Mouse (Mus musculus) c-Kit-negative CD71-positive TER-119-positive erythroid progenitor cells, embryonic 14.5 days (primary cell): ENCODE data around the gene Ms4a14.
"Not testable (repeated sequence)": the region's sequence is repeated elsewhere in the genome, so short reads cannot be mapped to it uniquely, and the experiment has no call there.

ENCODE experiments used
- DNase-seq: peaks from one replicate; pipeline ENCODE4 v3.0.0-alpha.2; 2013; ENCODE audit warnings: low read depth, low spot score

Gene Ms4a14

DNA sequence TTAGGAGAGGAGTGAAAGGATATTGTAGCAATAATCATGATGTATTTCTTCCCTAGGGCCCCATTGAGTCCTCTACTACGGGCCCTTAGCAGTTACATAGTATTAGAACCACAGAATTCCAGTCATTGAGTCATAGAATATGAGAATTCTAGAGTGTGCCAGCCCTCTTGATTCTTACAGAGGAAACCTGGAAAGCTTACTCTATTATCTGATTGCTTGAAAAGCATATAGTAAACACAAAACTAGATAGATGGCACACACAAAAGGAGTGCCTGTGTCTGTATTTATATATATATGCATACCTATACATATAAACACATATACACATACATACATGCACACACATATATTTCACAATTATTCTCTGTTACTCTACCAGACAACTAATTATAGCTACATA lies at the start of gene Ms4a14:
Gene Ms4a14 (minus strand): TSS at position 101 of the 400 bp plus-strand sequence.
- DNase-seq = no peak

- DNase-seq = no peak
Measured at GRCm38 (mm10) chr19:11362002-11362401, 47.7 kb upstream of the Ms4a14 start.

- no peak for DNase-seq
Measured at GRCm38 (mm10) chr19:11360106-11360505, 45.9 kb upstream of the Ms4a14 start.

DNA sequence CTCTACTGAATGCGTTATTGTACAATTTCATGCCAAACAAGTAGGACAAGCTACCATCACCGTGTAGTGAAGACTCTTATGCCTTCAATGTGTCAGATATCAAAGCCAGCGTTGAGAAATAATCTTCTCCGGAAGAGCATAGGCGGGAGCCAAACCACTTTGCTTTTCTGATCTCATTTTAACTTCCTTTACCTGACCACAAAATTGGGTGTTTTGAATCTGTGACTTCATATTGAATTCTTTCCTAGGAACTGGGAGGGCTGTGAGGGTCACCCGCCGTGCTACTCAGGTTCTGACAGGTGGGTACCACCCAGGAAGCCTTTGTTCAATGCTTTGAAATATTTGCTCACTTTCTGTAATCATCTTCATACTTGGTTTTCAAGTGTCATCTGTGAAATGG lies 41.5 kb upstream of the Ms4a14 start:
- DNase-seq = no peak

GRCm38 (mm10) chr19:11351878-11352277 lies 37.6 kb upstream of the Ms4a14 start:
- DNase-seq = no peak

DNA sequence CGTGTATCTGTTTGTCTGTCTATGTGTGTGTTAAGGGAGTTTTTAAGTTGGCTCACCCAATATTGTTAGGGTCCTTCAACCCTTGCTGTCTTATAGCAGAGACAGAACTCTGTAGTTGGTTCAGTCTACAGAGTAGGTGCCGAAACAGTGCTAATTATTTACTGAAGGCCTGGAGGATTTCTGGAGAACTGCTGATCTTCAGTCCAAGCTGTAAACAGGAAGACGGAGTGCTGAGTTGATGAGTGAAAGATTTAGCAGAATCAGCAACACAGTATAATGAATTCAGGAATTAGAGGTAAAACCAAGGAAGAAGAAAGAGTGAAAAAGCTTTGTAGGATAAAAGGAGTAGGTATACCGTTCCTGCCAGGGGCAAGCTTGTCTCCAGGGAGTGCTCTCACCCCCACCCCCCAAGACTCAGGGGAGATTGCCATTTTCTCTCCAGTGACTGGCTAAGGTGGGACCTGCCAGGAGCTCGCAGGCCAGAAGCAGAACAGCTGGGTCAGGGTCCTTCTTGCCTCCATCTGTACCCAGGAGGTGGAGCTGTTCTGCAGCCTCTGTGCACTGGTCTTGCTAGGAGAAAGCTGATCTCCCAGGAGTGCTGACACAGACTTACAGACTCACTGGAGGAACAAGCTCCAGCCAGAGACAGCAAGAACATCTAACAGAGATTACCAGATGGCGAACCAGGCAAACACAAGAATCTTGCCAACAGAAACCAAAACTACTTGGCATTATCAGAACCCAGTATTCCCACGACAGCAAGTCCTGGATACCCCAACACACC lies 35.6 kb upstream of the Ms4a14 start:
- no peak for DNase-seq

DNA sequence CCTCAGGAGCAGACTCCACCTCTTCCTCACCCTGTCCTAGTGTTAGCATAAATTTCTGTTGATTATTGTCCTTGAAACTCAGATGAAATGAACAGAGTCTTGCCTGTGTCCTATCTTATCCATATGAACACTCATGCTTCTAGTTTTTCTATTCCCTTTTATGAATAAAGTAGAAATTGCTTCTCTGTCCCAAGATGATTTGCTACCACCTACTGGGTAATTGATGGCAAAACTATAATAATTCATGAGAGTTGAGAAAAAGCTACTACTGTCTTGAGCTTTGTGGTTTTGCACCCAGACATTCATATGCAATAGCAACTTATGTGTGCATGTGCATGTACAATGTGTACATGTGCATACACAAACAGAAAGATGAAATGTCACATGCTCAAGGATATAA lies 29.7 kb upstream of the Ms4a14 start:
- no peak for DNase-seq

DNA sequence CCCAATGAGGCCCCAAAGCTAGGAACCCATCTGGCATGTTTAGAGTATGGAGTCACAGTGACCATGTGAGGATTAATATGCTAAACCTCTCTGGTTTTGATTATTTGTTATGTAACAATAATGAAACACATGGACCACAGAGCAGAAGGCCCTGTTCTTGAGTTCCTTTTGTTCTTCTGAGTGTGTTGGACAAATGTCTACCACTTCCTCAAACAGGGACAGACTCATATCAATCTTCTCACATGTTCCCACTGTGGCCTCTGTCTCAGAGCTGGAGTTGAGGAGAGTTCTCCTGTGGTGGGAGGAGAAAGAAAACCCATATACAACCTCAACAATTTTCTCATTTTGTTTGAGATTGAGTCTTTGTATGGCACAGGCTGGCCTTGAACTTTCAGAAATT lies 28.9 kb upstream of the Ms4a14 start:
- no peak for DNase-seq

DNA sequence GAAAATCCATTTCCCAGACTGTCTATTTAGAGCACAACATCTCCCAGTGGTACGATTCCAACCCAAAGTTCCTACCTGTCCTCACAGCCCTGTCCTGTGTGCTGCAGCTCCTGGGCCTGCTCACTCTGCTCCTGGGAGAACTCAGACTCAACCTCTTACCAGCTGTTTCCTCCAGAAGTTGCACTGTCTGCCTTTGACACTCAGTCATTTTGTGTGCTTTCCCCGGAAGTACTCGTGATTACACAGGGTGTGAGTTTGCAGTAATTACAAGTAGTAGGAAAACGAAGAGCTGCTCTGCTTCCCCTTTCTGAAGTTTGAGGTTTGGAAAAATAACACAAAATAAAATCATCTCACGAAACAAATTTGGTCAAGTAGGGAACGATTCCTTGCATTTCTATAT lies 21.7 kb upstream of the Ms4a14 start, which contains the start of gene Ms4a7:
Gene Ms4a7 (minus strand): TSS at position 215 of the 400 bp plus-strand sequence.
- DNase-seq = no peak

- DNase-seq = no peak
Measured at GRCm38 (mm10) chr19:11321123-11321522, 6.9 kb upstream of the Ms4a14 start.

- DNase-seq = no peak
Measured at GRCm38 (mm10) chr19:11316786-11317185, 2.5 kb upstream of the Ms4a14 start.

DNA sequence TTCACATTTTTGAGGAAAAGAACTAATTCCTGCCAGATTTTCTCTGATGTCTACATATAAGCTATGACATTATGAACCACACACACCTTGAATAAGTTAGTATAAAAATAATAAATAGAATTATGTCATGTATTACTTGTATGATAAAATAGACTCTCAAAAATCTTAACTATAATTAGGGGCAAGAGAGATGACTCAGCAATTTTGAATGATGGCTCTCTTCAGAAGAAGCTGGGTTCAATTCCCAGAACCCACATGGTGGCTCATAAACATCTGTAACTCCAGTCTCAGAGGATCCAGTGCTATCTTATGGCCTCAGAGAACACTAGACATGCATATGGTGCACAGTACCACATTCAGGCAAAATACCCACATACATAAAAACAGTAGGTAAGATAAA lies 5.4 kb downstream of the Ms4a14 start:
- DNase-seq = no peak

- not testable (repeated sequence) for DNase-seq
Measured at GRCm38 (mm10) chr19:11299529-11299928, 14.7 kb downstream of the Ms4a14 start.

GRCm38 (mm10) chr19:11298939-11299338 lies 15.3 kb downstream of the Ms4a14 start:
- DNase-seq = no peak

DNA sequence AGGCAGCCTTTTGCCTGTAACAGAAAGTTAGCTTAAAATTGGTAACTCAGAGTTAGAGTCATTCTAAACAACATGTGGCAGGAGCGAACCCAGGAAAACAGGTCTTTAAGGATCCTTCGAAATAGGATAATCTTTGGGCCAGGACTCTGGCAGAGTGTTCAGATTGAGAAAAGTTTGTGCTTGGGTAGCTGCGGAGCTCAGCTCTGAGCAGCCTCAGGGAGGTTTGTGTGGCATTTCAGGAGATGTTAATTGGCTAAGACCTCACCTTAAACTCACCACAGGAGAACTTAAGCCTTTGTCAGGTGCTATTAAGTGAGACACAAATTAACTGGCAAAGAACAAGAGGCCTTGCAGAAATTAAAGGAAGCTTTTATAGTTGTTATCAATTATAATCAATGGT lies 20.6 kb downstream of the Ms4a14 start:
- DNase-seq = not testable (repeated sequence)

GRCm38 (mm10) chr19:11292990-11293389 lies 21.3 kb downstream of the Ms4a14 start:
- DNase-seq = no peak

DNA sequence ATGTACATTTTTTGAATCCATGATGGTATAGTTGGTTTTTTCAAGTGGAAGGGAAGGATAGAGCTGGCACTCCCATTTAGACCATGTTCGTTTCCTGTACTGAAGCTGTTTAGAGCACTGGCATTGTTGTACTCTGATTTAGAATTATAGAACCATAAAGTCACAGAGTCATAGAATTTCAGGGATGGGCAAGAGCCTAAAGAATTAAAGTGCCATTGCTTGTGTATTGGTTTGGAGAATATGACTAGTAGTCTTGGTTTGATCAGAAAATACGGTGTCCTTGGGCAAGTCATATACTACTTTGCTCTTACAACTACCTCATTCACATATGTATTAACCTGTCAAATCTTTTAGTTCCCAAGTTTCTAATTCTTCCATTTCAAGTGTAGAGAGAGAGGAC lies 30.5 kb downstream of the Ms4a14 start, which contains the start of gene Ms4a5:
Gene Ms4a5 (minus strand): TSS at position 101 of the 400 bp plus-strand sequence.
- DNase-seq = no peak

- DNase-seq = no peak
Measured at GRCm38 (mm10) chr19:11280223-11280622, 34.0 kb downstream of the Ms4a14 start.

DNA sequence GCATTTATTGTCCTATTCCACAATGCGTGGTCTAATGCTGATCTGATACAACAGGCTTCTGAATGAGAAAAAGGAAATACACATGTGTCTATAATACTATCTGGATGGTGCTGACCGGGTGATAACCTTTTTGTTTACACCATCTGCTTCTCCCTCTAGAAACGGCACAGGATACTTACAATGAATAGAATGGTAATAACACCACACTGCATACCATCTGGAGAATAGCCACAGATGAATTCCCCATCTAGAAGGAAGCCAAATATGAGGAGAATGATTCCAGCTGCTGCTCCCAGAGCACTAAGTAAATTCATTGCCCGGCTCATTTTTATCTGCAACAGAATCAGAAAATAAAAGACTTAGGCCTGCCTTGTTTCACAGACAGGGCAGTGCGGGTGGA lies 37.8 kb downstream of the Ms4a14 start:
- no peak for DNase-seq

DNA sequence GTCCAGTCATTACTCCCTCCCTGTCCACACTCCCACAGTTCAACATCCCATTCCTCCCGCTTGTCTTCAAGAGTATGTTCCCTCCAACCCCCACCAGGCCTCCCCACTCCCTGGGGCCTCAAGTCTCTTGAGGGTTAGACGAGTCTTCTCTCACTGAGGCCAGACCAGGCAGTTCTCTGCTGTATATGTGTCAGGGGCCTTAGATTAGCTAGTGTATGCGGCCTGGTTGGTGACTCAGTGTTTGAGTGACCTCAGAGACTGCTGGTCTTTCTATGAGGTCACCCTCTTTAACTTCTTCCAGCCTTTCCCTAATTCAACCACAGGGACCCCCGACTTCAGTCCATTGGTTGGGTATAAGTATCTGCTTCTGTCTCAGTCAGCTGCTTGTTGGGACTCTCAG lies 47.3 kb downstream of the Ms4a14 start:
- no peak for DNase-seq

- no peak for DNase-seq
Measured at GRCm38 (mm10) chr19:11266052-11266845, 48.0 kb downstream of the Ms4a14 start, which contains the start of gene Ms4a1. Ms4a1 (minus strand) TSS chr19:11266241.

DNA sequence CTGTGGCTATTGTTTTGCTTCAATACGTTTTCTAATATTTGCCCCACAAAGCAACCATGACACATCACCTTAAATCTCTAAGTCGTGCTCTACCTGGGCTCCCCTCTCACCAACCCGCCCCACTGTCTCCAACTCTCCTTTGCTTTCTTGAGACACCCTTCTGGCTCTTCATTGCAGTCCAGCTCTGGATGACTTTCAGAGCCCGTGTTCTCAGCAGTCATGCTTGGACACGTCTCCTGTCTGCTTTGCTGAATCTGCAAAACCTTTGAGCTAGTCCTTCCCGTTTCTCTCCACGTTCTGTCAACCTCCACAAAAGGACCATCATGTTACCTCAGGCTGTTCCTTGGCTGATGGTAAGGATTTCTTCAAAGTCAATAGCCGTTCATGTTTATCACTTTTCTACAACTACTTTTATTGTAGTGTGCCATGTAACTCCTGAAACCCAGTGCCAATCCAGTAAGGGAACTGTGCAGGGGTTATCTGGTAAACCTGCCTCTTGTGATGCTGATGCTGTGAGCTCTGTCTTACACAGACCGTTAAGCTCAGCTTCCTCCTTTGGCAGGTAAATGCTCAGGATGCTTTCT lies 49.6 kb downstream of the Ms4a14 start:
- no peak for DNase-seq
